9 mouse cellular contexts compared by ENCODE assay signal in genomic region chr10:95576876-95577566, GRCm38 (mm10). TPM values are rescaled to one million over a fixed set of nuclear protein-coding genes. Genes with fewer than 3 reads are reported as not detected.
DNase-seq lines count a peak whose midpoint lies in the region; ATAC-seq lines count a peak whose summit lies in the region.
"Had no signal": no experiment of that assay in that cellular context is flagged by ENCODE, and none has a peak within 500 bp of the region (broad histone marks: within the 10 kb centered on the region; RNA-seq: fewer than 3 reads in every experiment).

No protein-coding gene starts in this region.

- intact Hi-C loops in heart, postnatal 14 days (cut with DNase I): no loop called here

- no peak overlapping the region for H3K27ac ChIP-seq in heart, embryonic 11.5 days (ENCODE audit: low read depth, low read length)
- H3K27ac ChIP-seq: layer of hippocampus, adult 2 months had no signal

- no peak for DNase-seq in heart, postnatal 14 days
- peak; percentile 45 for DNase-seq in embryo, embryonic 10.5 days (ENCODE audit: low spot score)
- DNase-seq in kidney, postnatal 4 days: peak; percentile 43 to 63
- DNase-seq in neural tube, embryonic 10.5 days (ENCODE audit: extremely low spot score, low spot score): peak; percentile 34
- DNase-seq in ovary, postnatal 14 days (ENCODE audit: low spot score): no peak
- no peak for DNase-seq in layer of hippocampus, adult 9-11 months
- DNase-seq in left cerebral cortex, adult 8-10 months (ENCODE audit: low spot score in 2 of 2): no peak

- no peaks in the 10 kb centered on the region for H3K36me3 ChIP-seq in heart, embryonic 11.5 days (ENCODE audit: control insufficient read depth, insufficient read depth, low read length)

- no peaks in the 10 kb centered on the region for H3K9me3 ChIP-seq in heart, embryonic 11.5 days (replicated peaks; ENCODE audit: control insufficient read depth, low read length)

- peaks cover 3% of the 10 kb centered on the region; the same call in 1 of the 2 replicates for H3K4me1 ChIP-seq in heart, embryonic 11.5 days (ENCODE audit: control insufficient read depth, insufficient read depth, low read length)

- H3K27me3 ChIP-seq in heart, embryonic 11.5 days (ENCODE audit: control insufficient read depth, insufficient read depth, low read length): no peaks in the 10 kb centered on the region

- no peak for ATAC-seq in heart, embryonic 11.5 days (replicated peaks; ENCODE audit: insufficient number of reproducible peaks, low FRiP score, low TSS enrichment)

- no peak overlapping the region for H3K4me3 ChIP-seq in heart, embryonic 11.5 days (ENCODE audit: low read depth, low read length)
- H3K4me3 ChIP-seq: layer of hippocampus, adult 2 months had no signal

- WGBS in heart, embryonic 11.5 days (ENCODE audit: insufficient replicate concordance): 64% methylated on average over 14 of the region's 14 CpGs

- no peak overlapping the region for H3K9ac ChIP-seq in heart, embryonic 11.5 days (ENCODE audit: low read depth, low read length)

- peak overlapping the region; percentile 27; the same call in 1 of the 2 replicates for H3K4me2 ChIP-seq in heart, embryonic 11.5 days

RNA-seq across cellular contexts. Expression of gene Nudt4, which starts 13.1 kb away (rescaled TPM):
- polyA plus RNA-seq in heart, embryonic 11.5 days (2014; fragmentation: Nextera tagmentation; extraction: Ambion mirVana): 134 and 147 TPM in 2 replicates
- total RNA-seq in heart, postnatal 14 days (2021): 100 to 1,000 TPM; 270 to 280 TPM
- total RNA-seq in left cerebral cortex, adult 8-10 months (2022): 100 to 1,000 TPM; 125 to 146 (median 131) TPM

Comparison
In these comparisons a context has a peak if more than half of its experiments do, and no peak if none do; other contexts are left out.
1. DNase-seq: peak in embryo, embryonic 10.5 days (single experiment), kidney, postnatal 4 days (2 of 2) and neural tube, embryonic 10.5 days (single experiment); none in heart, postnatal 14 days (0 of 2), ovary, postnatal 14 days (single experiment), layer of hippocampus, adult 9-11 months (single experiment) and left cerebral cortex, adult 8-10 months (0 of 2).